Mouse (Mus musculus) sigmoid colon, adult 10 weeks (tissue): Measurements from ENCODE around the gene Srrm1. TPM values are rescaled to one million over a fixed set of nuclear protein-coding genes. Genes with fewer than 3 reads are reported as not detected.

Source experiments
- polyA plus RNA-seq: library from polyadenylated mRNA; stranded (reverse); fragments of 350-450 nt; fragmentation: Illumina TruSeq; extraction: RNeasy Lipid Tissue Mini Kit (QIAGEN cat#74804); gene quantifications from one replicate; pipeline ENCODE4 v1.2.3, GENCODE M21; 2014; ENCODE audit warnings: low read depth, low replicate concordance

Srrm1 gene
- polyA plus RNA-seq = 307 TPM

GRCm38 (mm10) chr4:135353066-135353793, at the start of gene Srrm1:
Gene Srrm1 (minus strand): TSS chr4:135353321.

GRCm38 (mm10) chr4:135397991-135398390, 44.9 kb upstream of the Srrm1 start, which contains the start of gene Ncmap:
Gene Ncmap (minus strand): TSS chr4:135398227.

GRCm38 (mm10) chr4:135272640-135273306, 80.3 kb downstream of the Srrm1 start, which contains the start of gene Clic4:
Gene Clic4 (minus strand): TSS chr4:135272814.

Other genes with a start within 250 kb of the Srrm1 start
- gene Runx3, start 232.7 kb downstream of the Srrm1 start, polyA plus RNA-seq = 0.82 TPM
- 152 TPM for gene Clic4, start 80.5 kb downstream of the Srrm1 start, polyA plus RNA-seq
- not detected for gene Ncmap, start 44.9 kb upstream of the Srrm1 start, polyA plus RNA-seq
- gene Rcan3, start 80.5 kb upstream of the Srrm1 start, polyA plus RNA-seq = 19.8 TPM
- gene Stpg1, start 141.5 kb upstream of the Srrm1 start, polyA plus RNA-seq = 0.38 TPM
- 9.0 TPM for gene Nipal3, start 141.7 kb upstream of the Srrm1 start, polyA plus RNA-seq
- not detected for gene Grhl3, start 220.3 kb upstream of the Srrm1 start, polyA plus RNA-seq